9 mouse cellular contexts compared by ENCODE assay signal in the genomic region with DNA sequence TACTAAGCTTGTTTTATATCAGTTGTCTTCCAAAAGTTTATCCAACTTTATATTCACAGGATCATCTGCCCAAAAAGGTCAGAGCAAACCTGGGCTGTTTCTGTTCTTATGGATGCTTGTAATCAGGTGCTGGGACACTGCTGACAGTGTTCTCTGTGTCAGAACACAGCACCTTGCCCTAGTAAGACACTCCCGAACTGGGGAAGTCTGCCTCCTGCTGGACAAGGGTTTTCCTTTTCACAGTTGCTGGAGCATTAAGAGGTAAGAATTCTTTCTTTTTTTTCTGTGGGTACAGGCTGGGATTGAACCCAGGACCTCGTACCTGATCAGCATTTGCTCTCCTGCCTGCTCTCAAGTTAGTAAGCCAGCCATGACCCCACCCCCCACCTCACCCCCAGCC.
DNase-seq lines count a peak whose midpoint lies in the region; ATAC-seq and TF ChIP-seq lines count a peak whose summit lies in the region.
"Had no signal": no experiment of that assay in that cellular context is flagged by ENCODE, and none has a peak within 500 bp of the region (broad histone marks: within the 10 kb centered on the region; RNA-seq: fewer than 3 reads in every experiment).

No protein-coding gene starts in this region.

- H3K27me3 ChIP-seq in small intestine, adult 2 months (ENCODE audit: control insufficient read depth, insufficient read depth, low read length) = no peaks in the 10 kb centered on the region
- H3K27me3 ChIP-seq: embryonic facial prominence, embryonic 15.5 days had no signal

- no peak overlapping the region for H3K4me3 ChIP-seq in small intestine, adult 2 months (ENCODE audit: low read depth, low read length)
- H3K4me3 ChIP-seq: embryonic facial prominence, embryonic 15.5 days had no signal

- TF ChIP-seq CTCF in small intestine, adult 2 months (IDR thresholded peaks at IDR 0.05; ENCODE audit: extremely low read depth, insufficient read length, insufficient replicate concordance, low read depth, low read length) = peak; percentile 21; the same call in 1 of the 2 replicates

- ATAC-seq in erythroid progenitor cell, adult 5-6 weeks (replicated peaks; ENCODE audit: low FRiP score, poor library complexity, severe bottlenecking) = peak; percentile 60

- H3K36me3 ChIP-seq in small intestine, adult 2 months (ENCODE audit: control insufficient read depth, insufficient read depth, low read length) = peaks cover 23% of the 10 kb centered on the region

- no peak for TF ChIP-seq POLR2A in small intestine, adult 2 months (IDR thresholded peaks at IDR 0.05; ENCODE audit: low read depth, low read length)

- 72% methylated on average over 2 of the region's 2 CpGs for WGBS in small intestine, adult 2 months

- no peaks in the 10 kb centered on the region for H3K4me1 ChIP-seq in small intestine, adult 2 months (ENCODE audit: control insufficient read depth, insufficient read depth, insufficient read length, low read length)
- H3K4me1 ChIP-seq: embryonic facial prominence, embryonic 15.5 days had no signal

- DNase-seq in adrenal gland, postnatal 10 days = peak; percentile 23
- DNase-seq in adrenal gland, postnatal 4 days (ENCODE audit: low spot score in 2 of 2) = no peak
- DNase-seq in kidney, postnatal 4 days = peak; percentile 55 to 64
- no peak for DNase-seq in kidney, postnatal 14 days
- DNase-seq in neural tube, embryonic 10.5 days (ENCODE audit: extremely low spot score, low spot score) = no peak
- DNase-seq in layer of hippocampus, postnatal 14 days (ENCODE audit: low spot score in 2 of 2) = no peak

- H3K27ac ChIP-seq in small intestine, adult 2 months (ENCODE audit: insufficient read depth, low read depth, low read length) = no peak overlapping the region
- H3K27ac ChIP-seq: embryonic facial prominence, embryonic 15.5 days had no signal

Comparison
In these comparisons a context has a peak if more than half of its experiments do, and no peak if none do; other contexts are left out.
1. DNase-seq: peak in adrenal gland, postnatal 10 days (single experiment) and kidney, postnatal 4 days (2 of 2); none in adrenal gland, postnatal 4 days (0 of 2), kidney, postnatal 14 days (single experiment), neural tube, embryonic 10.5 days (single experiment) and layer of hippocampus, postnatal 14 days (0 of 2).